Mouse (Mus musculus): Measurements from ENCODE around the gene Rfng.
"Not testable (repeated sequence)": the region's sequence is repeated elsewhere in the genome, so short reads cannot be mapped to it uniquely, and the experiment has no call there.

Rfng gene

DNA sequence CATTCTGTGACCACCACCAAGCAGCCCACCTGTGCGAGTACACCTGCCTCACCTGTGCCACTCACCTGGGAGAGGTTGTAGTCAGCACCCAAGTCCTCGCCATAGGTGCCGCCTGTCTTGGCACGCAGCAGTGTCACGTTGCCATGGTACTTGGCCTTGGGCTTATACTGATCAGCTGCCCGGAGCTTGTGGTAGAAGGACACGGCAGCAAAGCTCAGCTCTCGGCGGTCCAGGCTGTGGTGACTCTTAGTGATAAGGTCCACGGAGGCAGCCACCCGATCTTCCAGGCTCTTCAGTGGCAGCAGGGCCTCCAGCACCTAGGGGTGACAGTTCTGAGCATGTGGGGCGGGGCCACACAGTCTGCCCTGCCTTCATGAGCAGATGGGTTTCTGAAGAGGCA is 24.0 kb upstream of the Rfng start:
- DNase-seq = no peak

DNA sequence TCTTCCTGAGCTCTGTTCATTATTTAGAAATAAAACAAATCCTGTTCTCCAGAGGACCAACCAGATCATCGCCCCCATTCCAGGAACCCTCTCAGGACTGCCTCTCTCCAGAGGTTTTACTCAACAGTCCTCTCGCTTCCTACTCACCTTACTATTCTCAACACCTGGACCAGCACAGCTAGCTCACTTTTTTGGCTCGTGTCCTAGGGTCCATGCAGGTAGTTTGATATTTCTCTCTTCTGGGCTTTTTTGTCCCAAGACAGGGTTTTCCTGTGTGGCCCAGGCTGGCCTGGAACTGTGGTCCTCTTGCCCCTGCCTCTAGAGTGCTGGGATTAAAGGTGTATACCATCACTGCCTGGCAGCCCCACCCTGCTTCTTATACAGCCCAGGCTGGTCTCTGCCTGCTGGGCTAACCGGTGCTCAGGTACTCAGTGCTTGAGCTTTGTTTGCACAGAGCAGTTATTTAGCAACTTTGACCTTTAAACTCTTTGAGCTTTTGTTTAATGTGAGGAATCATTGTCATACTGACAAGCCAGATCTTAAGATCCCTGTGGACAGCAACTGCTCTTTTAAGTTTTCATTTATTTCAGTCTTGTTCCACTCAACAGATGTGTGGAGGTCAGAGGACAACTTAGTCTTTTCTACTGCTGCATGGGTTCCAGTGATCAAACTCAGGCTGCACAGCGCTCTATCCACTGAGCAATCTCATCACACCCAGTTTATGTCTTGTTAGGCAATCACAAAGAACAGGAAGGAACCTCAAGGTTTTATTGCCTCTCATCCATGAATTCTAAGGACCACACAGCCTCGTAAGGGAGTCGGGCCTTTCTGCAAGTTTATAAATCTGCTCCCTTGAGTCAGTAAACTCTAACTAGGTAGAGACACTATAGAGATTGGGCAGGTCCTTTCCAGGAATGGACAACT is 21.6 kb upstream of the Rfng start:
- DNase-seq = no peak

- no peak for DNase-seq
Measured at GRCm38 (mm10) chr11:120804769-120805168, 20.8 kb upstream of the Rfng start.

- no peak for DNase-seq
Measured at GRCm38 (mm10) chr11:120804274-120804673, 20.3 kb upstream of the Rfng start.

DNA sequence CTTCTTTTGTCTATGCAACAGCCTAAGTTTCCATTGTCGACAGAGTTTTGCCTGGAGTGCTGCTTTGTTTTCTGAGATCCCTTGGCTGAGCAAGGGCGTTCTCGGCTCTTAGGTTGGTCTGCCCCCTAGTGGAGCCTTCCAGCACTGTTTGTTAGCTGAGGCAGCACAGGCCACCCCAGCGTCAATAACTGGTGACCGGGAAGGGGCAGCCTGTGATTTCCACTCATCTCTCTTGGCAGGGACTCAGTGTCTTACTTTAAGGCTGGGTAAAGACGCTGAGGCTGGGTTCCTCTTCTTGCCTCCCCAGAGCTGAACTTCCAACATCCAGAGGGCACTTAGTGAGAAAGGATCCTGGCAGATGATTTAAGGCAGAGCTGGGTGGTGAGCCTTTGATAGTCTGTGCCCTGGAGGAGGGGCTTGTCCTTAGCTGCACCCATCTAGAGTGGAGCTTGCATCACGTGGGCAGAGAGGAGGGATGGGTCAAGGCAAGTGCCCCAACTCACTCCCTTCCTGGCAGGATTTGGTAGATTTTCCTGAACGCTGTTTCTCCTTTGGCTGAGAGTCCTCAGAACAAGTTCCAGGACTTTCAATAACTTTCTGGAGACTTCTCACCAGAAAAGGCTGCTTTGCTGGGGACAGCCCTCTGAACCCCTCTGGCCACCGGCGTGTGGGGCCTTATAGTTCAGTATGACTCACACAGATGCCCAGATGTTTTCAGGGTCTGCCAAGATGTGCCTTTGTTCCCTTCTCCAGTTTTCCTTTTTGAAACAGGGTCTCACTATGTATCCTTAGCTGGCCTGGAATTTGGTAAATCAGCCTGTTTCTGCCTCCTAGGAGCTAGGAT is 16.3 kb upstream of the Rfng start:
- DNase-seq = peak; percentile 88 to 89

- DNase-seq = no peak
Measured at GRCm38 (mm10) chr11:120799316-120799890, 15.4 kb upstream of the Rfng start.

- no peak for DNase-seq
Measured at GRCm38 (mm10) chr11:120798244-120798643, 14.2 kb upstream of the Rfng start.

DNA sequence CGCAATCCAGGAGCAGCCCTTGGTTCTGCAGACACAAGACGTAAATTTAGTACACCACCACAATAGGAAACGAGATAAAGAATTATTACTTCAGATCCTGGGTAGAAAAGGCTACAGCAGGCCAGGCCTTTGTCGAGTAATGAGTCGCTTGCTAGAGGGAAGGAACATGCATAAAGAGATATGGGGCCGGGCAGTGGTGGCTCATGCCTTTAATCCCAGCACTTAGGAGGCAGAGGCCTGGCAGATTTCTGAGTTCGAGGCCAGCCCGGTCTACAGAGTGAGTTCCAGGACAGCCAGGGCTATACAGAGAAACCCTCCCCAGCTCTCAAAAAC is 12.6 kb upstream of the Rfng start:
- no peak for DNase-seq

DNA sequence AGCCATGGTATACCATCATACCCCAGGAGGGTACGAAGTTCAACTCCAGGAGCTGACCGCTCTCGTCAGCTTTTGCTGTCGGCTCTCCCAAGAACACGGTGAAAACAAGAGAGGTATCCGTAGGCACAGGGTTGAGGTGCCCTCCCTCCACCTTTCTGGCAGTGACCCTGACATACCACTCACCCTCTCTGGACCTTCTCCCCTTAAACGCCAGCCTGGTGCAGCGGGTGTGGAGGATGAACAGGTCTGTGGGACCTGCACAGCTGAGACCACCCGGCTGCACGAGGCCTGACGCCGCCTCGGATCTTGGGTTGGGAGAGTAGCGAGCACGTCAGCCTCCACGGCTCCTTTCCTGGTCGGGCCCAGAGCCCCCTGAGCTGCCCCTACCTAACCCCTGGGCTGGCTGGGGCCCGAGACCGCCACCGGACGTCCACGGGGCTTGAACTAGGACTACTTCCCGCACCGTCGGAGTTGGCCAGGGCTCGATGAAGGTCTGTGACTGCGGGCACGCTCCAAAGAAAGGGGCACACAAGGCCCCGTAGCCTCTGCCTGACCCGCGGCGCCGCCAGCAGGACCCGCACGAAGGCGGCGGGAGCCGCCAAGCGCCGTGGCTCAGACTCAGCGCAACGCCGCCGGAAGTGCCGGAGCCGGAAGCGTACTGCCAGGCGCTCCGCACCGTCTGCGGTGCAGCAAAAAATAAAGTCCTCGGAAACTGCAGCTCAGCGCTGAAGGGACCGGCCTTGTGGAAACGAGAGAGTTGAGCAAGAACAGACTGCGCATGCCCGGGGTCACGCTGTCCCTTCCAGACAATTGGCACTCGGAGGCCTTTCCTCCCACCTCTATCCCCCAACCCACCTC is 12.0 kb upstream of the Rfng start, which contains the start of gene Dus1l:
TSS of gene Dus1l (minus strand) at position 648 of the 858 bp plus-strand sequence.
- peak; percentile 98 for DNase-seq

- DNase-seq = no peak
Measured at GRCm38 (mm10) chr11:120792652-120793051, 8.6 kb upstream of the Rfng start.

- DNase-seq = no peak
Measured at GRCm38 (mm10) chr11:120789810-120790209, 5.8 kb upstream of the Rfng start.

GRCm38 (mm10) chr11:120789355-120789754 is 5.3 kb upstream of the Rfng start:
- no peak for DNase-seq

DNA sequence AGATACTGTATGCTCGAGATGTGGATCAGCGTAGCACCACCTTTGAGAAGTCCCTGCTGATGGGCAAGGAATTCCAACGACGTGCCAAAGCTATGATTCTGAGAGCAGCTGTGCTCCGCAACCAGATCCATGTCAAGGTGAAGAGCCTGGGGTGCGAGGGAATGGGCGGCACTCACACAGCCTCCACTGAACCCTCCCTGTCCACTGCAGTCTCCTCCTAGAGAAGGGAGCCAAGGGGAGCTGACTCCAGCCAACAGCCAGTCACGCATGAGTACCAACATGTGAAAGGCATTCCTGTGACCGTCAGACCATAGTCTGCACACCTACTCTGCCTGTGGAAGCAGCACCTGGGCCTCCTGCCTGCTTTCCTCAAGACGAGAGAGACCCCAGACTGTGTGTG is 4.5 kb upstream of the Rfng start:
- not testable (repeated sequence) for DNase-seq

DNA sequence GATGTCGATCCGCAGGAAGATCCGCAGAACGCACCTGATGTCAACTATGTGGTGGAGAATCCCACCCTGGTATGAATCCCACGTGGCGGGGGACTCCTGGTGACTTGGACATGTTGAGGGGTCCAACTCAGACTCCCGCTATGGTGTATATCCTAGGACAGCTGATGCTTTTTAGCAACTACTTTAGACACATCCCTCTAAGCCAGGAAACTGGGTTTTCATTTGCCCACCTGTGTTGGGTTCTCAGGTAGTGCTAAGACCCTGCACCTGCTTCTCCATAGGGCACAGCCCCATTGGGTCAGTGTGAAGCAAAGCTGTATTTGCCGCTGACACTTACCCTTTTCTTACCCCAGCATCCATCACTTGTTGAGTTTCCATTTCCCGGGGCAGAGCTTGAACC is 1.1 kb upstream of the Rfng start:
- DNase-seq = no peak

DNA sequence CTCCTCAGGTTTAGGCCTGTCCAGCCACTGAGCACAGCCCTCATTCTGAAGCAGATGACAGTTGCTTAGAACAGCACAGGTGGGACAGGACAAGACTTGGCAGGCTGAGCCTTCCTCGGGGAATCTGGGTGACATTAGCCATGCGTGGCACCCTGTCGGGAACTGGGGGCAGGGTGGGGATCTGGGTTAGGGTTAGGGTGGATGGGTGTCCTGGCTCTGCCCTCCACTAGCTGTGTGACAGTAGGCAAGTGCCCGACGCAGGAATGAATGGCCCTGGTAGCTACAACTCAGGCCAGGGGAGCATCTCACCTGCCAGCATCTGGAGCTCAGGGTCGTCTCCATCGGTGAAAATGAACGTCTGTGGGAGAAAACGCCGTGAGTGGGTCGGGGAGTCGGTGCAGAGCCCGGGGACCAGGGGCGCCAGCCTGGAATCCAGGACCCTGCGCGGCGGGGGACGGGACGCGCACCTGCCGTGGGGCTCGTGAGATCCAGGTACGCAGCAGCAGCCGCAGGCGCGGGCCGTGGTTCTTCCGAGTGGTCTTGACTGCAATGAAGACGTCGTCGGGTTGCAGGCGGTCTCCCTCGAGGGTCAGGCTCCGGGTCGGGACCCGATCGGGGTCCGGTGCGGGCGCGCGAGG is 462 bp downstream of the Rfng start:
- no peak for DNase-seq

DNA sequence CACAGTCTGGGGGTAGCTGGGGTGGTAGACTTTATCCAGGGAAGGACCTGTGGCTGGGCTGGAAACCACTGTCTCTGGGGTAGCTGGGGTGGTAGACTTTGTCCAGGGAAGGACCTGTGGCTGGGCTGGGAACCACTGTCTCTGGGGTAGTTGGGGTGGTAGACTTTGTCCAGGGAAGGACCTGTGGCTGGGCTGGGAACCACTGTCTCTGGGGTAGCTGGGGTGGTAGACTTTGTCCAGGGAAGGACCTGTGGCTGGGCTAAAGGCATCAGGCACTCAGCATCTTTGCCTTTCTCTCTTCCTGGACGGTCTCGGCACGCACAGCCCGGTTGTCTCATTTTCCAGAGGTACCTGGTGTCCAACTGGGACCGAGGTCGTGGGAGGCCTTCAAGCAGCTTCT is 2.6 kb downstream of the Rfng start:
- DNase-seq = not testable (repeated sequence)

GRCm38 (mm10) chr11:120779876-120780275 is 4.1 kb downstream of the Rfng start:
- no peak for DNase-seq

- DNase-seq = no peak
Measured at GRCm38 (mm10) chr11:120777123-120777522, 6.9 kb downstream of the Rfng start.

GRCm38 (mm10) chr11:120775774-120776469 is 8.1 kb downstream of the Rfng start:
- peak; percentile 96 for DNase-seq

DNA sequence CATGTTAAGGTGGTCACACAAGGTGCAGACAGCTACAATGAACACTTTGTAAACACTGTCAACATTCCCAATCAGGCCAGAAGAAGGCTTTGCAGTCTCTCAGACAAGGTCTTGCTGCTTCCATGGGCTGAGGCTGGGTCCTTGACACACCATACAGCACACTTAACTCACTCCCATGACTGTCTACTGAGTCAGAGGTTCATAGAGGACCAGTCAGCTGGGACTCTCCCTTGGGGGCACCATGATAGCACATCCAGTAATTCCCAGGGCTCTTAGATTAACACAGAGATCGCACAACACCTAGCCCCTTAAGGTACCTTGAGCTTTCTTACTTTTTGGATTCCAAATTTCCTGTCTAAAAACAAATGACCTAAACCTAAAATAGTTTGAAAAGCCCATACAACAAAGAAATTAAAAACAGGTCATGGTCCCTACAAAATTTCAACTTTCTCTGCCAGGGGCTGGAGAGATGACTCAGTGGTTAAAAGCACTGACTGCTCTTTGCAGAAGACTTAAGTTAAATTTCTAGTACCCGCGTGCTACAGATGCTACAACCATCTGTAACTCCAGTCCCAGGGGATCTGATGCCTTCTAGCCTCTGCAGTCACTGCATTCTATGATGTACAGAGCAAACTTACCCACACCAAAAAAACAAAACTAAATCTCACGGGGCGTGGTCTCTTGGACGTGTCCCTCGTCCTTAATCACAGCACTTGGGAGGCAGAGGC is 10.4 kb downstream of the Rfng start:
- DNase-seq = no peak

DNA sequence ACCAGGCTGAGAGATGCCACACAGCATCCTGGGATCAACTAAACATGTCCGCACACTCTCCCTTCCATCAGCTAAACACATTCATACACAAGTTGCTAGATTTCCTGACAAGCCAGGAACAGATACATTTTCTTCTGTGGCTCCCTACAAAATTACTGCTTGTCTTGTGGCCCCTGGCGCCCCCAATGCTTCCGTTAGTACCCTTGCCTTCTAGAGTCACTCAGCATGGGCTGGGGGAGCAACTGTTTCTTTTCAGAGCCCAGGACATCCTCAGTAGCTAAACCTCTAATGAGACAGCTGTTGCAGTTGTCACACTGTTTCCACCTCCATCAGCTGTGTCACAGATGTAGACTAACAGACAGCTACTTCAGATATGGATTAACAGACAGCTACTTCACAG is 11.3 kb downstream of the Rfng start:
- no peak for DNase-seq
